ENCODE assay signal across 14 mouse cellular contexts in the genomic region with DNA sequence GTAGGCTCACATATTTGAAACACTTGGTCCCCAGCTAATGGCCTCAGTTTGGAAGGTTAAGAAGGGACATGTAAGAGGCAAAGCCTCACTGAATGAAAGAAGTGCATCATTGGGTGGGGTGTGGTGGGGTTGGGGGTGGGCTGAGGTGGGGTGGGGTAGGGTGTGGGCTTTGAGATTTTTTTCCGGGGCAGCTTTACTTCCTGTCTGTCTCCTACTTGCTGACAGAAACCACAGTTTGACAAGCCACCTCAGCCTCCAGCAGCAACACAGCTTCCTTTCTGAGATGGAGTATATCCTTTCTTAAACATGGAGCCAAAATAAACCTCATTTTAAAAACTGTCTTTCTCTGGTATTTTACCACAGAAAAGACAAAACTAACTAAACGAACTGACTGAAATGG.
DNase-seq lines count a peak whose midpoint lies in the region; ATAC-seq lines count a peak whose summit lies in the region.
"Had no signal": no experiment of that assay in that cellular context is flagged by ENCODE, and none has a peak within 500 bp of the region (broad histone marks: within the 10 kb centered on the region; RNA-seq: fewer than 3 reads in every experiment).

No protein-coding gene starts in this region.

- ATAC-seq in heart, embryonic 11.5 days (replicated peaks; ENCODE audit: insufficient number of reproducible peaks, low FRiP score, low TSS enrichment) = no peak
- no peak for ATAC-seq in embryonic facial prominence, embryonic 15.5 days (ENCODE audit: insufficient number of reproducible peaks, low FRiP score, low TSS enrichment, low read depth)
- peak; percentile 24 for ATAC-seq in megakaryocyte progenitor cell, adult 5-6 weeks (replicated peaks; ENCODE audit: poor library complexity)

- no peak overlapping the region for H3K4me2 ChIP-seq in heart, embryonic 11.5 days
- no peak overlapping the region for H3K4me2 ChIP-seq in embryonic facial prominence, embryonic 15.5 days (replicated peaks)
- H3K4me2 ChIP-seq: hindbrain, embryonic 14.5 days; liver, embryonic 15.5 days had no signal

- WGBS in heart, embryonic 11.5 days (ENCODE audit: insufficient replicate concordance) = 44% methylated on average over 2 of the region's 2 CpGs
- WGBS in embryonic facial prominence, embryonic 15.5 days = 31% methylated on average over 2 of the region's 2 CpGs

- H3K27me3 ChIP-seq in heart, embryonic 11.5 days (ENCODE audit: control insufficient read depth, insufficient read depth, low read length) = no peaks in the 10 kb centered on the region
- no peaks in the 10 kb centered on the region for H3K27me3 ChIP-seq in embryonic facial prominence, embryonic 15.5 days
- H3K27me3 ChIP-seq: liver, embryonic 15.5 days had no signal

- H3K9ac ChIP-seq in heart, embryonic 11.5 days (ENCODE audit: low read depth, low read length) = no peak overlapping the region
- H3K9ac ChIP-seq in embryonic facial prominence, embryonic 15.5 days = no peak overlapping the region
- H3K9ac ChIP-seq: hindbrain, embryonic 14.5 days; liver, embryonic 15.5 days had no signal

- no peaks in the 10 kb centered on the region for H3K36me3 ChIP-seq in heart, embryonic 11.5 days (ENCODE audit: control insufficient read depth, insufficient read depth, low read length)
- no peaks in the 10 kb centered on the region for H3K36me3 ChIP-seq in embryonic facial prominence, embryonic 15.5 days
- H3K36me3 ChIP-seq: liver, embryonic 15.5 days had no signal

- no peaks in the 10 kb centered on the region for H3K9me3 ChIP-seq in heart, embryonic 11.5 days (replicated peaks; ENCODE audit: control insufficient read depth, low read length)
- H3K9me3 ChIP-seq in embryonic facial prominence, embryonic 15.5 days (replicated peaks) = no peaks in the 10 kb centered on the region
- H3K9me3 ChIP-seq: liver, embryonic 15.5 days had no signal

- no peak overlapping the region; the same call in 1 of the 2 replicates for H3K27ac ChIP-seq in heart, embryonic 11.5 days (ENCODE audit: low read depth, low read length)
- H3K27ac ChIP-seq in embryonic facial prominence, embryonic 15.5 days (replicated peaks) = peak overlapping the region; percentile 29; the same call in 1 of the 2 replicates
- H3K27ac ChIP-seq: hindbrain, embryonic 14.5 days; left cerebral cortex, adult 2 months; liver, embryonic 15.5 days had no signal

- H3K4me1 ChIP-seq in heart, embryonic 11.5 days (ENCODE audit: control insufficient read depth, insufficient read depth, low read length) = peaks cover 26% of the 10 kb centered on the region
- peaks cover 54% of the 10 kb centered on the region for H3K4me1 ChIP-seq in embryonic facial prominence, embryonic 15.5 days

- DNase-seq in heart, adult 11 months = peak; percentile 77
- DNase-seq in thymus, postnatal 14 days = peak; percentile 20
- no peak for DNase-seq in thymus, postnatal 0 days (ENCODE audit: low spot score)
- DNase-seq in embryo, embryonic 11 days = no peak
- no peak for DNase-seq in urinary bladder, postnatal 14 days (ENCODE audit: low spot score)
- DNase-seq: cerebellum, adult 18-20 months; kidney, postnatal 4 days; lung, postnatal 10 days had no signal

- no peak overlapping the region for H3K4me3 ChIP-seq in heart, embryonic 11.5 days (ENCODE audit: low read depth, low read length)
- H3K4me3 ChIP-seq in embryonic facial prominence, embryonic 15.5 days (replicated peaks) = no peak overlapping the region
- H3K4me3 ChIP-seq: left cerebral cortex, adult 2 months; liver, embryonic 15.5 days had no signal

Comparison
In these comparisons a context has a peak if more than half of its experiments do, and no peak if none do; other contexts are left out.
1. DNase-seq: peak in heart, adult 11 months (single experiment) and thymus, postnatal 14 days (single experiment); none in thymus, postnatal 0 days (single experiment), embryo, embryonic 11 days (single experiment) and urinary bladder, postnatal 14 days (single experiment).